Mouse (Mus musculus) lung, adult 18-20 months (tissue): ENCODE measurements around the gene Igsf8.

Experiments used
- DNase-seq, 2 experiments: peaks; one replicate each; pipeline ENCODE4 v3.0.0; 2022; ENCODE audit warnings: mixed read lengths in 2 of 2

Gene Igsf8

DNA sequence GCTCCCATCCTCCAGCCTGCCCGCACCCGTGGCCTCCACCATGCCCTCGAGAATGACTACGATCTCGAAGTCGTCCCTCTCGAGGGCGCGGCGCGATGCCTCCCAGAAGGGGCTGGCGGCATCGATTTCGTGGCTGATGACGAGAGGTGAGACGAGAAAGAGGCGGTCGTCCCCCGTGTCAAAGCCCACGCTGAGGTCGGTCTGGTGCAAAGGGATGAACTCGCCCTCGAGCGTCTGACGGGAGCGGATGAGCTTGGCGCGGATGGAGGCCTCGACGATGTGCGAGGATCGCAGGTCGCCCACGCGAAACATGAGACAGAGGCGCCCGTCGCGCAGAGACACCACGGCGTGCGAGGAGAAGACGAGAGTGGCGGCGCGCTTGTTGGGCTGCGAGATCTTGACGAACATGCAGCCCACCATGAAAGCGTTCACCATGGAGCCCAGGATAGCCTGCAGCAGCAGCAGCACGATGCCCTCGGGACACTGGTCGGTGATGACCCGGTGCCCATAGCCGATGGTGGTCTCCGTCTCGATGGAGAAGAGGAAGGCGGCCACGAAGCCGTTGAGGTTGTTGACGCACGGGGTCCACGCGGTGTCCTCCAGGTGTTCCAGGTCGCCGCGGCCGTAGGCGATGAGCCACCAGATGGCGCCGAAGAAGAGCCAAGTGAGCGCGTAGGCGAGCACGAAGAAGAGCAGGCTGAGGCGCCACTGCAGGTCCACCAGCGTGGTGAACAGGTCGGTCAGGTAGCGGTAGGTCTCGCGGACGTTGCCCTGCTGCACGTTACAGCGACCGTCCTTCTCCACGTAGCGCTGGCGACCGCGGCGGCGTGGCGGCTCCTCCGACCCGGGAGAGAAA lies 64.5 kb downstream of the Igsf8 start:
- DNase-seq, result peak; percentile 76 to 81

DNA sequence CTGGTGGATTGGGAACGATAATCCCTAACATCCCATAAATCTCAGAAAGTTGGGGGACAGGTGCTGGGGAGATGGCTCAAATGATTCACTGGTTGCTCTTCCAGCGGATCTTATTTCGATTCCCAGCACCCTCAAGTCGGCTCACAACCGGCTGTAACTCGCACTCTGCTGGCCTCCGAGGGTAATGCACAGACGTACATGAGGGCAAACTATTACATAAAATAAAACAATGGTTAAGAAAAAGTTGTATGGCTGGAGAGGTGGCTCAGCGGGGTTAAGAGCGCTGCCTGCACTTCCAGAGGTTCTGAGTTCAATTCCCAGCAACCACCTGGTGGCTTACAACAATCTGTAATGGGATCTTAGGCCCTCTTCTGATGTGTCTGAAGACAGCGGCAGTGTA lies 65.2 kb downstream of the Igsf8 start:
- DNase-seq, result no peak

DNA sequence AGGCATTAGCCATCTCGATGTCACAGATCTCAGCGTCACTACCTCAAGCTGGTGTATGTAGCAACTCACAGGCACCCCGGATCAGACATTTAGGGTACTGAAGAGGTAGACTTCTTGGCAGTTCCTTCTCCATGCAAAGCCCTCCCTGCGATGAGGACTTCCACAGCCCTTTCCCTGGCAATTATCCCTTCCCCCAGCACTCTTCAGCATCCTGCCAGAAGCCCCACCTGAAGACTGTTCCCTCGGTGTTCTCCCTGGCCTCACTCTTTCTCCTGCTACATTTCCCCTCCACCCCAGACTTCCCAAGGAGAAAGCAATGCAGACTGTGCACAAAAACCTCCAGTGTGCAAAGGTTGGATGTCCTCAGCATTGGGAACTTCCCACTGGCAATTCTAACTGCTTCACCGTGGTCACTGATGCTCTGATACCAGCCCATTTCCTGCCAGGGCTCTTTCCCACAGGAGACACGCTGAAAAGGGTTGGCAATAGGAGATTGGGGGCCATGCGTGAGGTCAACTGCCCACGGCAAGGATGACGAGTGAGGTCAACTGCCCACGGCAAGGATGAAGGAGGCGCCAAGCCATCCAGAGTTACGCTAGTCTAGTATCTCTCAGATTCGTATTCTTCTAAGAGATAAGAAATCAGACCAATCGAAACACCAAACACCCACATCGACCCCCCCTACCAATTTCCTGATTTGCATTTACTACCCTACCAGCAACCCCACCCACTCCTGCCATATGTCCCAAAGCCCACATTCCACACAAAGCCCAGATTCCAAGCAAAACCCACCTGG lies 66.0 kb downstream of the Igsf8 start:
- DNase-seq, result no peak

DNA sequence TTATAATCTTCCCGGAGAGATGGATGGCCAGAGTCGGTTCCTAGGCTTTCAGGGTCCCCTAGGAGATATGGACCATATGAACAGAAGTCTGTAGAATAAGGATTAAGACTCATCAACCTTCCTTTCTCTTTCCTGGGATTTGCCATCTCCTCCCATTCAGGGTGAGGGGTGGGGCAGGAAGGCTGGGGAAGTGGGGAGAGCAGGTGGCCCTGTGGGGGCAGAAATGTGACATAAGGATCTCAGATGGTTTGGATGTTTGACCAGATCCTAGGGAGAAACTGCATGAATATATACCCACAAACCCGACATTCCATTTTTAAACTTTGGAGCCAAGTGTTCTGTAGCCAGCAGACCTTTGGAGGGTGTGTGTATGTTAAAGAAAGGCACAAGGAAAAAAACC lies 66.6 kb downstream of the Igsf8 start:
- no peak for DNase-seq

DNA sequence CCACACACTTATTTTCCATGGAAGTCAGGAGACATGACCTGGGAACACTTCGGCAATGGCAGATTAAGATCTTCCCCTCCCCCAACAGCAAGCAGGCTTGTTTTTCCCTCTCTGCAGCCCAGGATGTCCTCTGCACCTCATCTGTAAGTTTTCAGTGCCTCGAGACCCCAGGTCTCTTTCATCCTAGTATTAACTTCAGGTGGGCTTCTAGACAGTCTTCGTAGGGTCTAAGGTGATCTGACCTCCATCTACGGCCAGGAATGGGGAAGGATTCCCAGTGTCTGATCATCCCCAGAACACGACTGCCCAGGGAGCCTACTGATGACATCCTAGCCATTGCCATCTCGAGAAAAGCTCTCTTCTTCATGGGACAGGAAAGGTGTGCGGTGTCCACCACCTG lies 67.0 kb downstream of the Igsf8 start:
- no peak for DNase-seq

DNA sequence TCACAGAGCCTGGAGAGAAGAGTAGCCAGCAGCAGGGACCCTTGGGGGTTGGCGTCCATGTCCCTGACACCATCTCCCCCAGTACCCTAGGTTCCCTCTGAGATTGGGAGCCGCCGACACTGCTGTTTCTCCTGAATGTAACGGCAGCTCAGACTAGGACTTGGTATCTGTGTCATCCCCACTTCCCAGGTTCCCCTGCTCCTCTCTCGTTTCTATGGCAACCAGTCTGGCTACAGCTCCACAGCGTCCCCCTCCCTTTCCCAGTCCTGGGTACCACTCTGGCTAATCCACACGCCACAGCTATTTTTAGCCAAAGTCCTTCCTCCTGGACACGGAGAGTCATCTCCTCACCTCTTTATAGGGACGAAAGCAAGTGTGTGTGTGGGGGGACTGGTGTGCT lies 67.7 kb downstream of the Igsf8 start, which contains the start of gene Kcnj9:
Gene Kcnj9, minus strand, starts transcription at position 188 of the 400 bp plus-strand sequence.
- DNase-seq, result no peak

DNA sequence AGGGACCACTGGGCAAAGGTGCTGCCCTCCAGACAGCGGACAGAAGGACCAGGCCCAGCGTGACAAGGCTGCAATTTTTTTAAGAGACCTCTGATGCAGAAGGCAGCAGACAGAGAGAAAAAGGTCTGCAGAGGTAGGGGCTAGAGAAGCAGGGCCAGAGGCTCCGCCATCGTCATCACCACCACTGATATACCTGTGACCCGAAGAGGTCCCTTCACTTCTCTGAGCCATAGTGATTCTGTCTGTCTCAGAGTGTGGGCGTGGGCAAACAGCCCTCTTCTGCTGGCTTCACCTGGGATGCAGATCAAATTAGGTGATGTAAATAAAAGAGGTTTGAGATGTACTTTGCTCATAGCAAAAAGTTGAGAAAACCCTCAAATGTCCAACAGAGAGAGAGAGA lies 68.2 kb downstream of the Igsf8 start:
- DNase-seq, result no peak

DNA sequence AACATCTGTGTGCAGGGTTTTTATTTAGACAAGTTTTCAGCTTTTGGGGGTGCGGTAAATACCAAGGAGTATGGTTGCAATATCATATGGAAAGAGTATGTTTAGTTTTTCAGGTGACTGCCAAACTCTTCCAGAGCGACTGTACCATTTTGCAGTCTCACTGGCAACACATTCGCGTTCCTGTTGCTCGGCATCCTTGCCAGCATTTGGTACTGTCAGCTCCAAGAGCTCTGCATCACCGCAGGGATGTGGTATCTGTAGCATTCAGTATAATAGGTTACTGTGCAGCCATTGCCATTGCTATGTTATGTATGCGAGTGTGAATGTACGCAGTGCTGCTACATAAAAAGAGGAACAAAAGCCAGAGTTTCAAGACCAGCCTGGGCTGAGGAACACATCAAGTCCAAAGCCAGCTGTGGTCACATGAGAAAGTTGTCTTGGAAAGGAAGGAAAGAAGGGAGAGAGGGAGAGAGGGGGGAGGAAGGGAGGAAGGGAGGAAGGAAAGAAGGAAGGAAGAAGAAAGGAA lies 70.0 kb downstream of the Igsf8 start:
- DNase-seq, result no peak

DNA sequence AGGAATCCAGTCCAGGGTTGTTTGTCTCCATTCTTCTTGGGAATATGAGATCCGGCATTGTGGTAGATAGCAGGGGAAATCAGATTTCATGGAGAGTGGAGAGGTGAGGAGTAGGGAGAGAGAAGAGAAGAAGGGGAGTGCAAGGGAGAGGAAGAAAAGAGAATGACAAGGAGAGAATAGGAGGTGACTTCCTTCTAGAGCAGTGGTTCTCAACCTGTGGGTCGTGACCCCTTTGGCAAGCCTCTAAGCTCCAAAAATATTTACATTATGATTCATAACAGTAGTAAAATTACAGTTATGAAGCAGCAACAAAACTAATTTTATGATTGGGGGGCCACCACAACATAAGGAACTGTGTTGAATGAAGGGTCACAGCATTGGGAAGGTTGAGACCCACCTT lies 71.5 kb downstream of the Igsf8 start:
- no peak for DNase-seq

DNA sequence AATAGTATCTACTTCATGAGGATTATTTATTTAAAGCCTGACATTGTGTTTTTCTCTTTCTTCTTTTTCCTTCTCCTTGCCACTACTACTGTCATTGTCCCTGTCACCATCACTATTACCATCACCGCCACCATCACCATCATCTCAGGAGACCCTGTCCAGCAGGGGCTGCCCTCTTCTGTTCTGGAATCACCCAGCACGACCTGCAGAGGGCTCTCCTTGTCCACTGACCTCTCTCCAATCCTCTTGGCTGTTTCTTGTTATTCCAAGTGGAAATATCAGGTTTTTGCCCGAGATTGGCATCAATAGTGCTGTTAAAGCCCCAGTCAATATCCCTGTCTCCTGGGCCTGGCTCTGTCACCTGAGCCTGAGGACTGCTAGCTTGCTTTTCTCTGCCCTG lies 72.1 kb downstream of the Igsf8 start:
- no peak for DNase-seq

DNA sequence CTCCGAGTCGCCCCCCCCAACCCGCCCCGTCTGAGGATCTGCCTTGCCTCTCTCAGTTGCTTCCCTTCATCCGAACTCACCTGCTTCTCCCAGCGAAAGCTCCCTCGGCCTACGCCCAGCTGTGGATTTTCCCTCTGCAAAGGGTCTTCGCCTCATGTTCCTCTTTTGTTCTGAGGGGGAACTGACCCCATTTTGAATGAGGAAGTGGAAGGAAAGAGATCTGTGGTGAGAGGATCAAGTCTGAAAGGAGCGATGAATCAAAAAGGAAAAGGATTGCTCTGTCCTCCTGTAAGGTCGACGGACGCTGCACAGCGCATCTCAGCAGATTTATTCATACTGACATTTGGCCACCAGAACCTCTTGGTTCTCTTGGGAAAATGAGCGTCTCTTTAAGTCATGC lies 74.4 kb downstream of the Igsf8 start:
- DNase-seq, result no peak

DNA sequence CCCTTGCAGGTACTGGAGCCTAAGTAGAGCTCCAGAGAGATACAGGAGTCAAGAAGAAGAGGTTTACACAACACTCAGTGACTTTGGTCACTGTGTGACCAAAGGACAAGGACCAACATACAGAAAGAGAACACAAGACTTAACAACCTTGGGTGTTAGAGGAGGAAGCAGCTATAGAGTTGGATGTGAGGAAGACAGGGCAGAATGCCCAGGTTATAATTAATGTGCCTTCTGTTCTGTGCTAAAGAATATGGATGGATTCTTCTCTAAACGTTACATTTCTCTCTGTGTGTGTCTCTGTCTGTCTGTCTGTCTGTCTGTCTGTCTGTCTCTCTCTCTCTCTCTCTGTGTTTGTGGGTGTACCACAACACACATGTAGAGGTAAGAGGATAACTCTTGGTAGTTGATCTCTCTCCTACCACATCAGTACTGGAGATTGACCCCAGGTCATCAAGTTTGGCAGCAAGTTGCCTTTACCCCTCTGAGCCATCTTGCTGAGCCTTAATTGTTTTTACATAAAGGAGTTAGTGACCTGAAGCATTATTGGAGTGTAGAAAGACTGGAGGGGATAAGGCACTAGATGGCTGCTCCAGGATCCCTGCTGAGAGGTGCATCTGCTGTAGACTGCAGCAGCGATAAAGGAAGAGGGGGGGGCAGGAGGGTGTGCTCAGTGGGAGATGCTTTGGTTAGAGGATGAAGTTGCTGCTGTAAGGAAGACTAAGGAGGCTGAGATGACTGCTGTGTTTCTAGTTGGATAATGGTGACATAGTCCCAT lies 76.2 kb downstream of the Igsf8 start:
- no peak for DNase-seq

DNA sequence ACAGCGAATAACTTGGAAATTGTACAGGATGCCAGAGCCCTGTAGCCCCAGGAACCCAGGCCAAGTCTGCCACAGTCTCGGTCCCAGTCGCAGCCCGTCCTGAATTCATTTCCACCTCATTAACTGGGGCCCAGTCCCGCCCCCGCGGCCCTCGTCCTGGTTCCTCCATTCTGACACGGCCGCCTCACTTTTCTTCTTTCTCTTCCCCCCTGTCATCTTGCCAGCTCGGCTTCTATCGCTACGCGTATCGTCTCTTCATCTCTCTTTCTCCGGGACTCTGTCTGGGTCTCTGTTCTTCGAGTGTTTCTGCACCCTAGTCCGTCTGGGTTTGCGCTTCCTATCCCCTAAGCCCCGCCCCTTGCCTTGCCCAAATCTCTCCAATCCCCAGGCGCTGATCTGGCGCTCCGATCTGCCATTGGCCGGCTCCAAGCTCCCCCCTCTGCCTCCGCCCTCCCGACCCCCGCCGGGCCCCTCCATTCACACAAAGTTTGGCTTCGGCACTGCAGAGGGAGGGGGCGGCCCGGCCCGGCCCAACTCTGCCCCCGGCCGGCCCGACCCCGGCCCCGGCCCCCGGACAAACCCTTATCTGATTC lies 79.4 kb downstream of the Igsf8 start, which contains the start of gene Kcnj10:
Gene Kcnj10, plus strand, starts transcription at position 482 of the 593 bp plus-strand sequence.
- DNase-seq, result peak; percentile 72 to 75

DNA sequence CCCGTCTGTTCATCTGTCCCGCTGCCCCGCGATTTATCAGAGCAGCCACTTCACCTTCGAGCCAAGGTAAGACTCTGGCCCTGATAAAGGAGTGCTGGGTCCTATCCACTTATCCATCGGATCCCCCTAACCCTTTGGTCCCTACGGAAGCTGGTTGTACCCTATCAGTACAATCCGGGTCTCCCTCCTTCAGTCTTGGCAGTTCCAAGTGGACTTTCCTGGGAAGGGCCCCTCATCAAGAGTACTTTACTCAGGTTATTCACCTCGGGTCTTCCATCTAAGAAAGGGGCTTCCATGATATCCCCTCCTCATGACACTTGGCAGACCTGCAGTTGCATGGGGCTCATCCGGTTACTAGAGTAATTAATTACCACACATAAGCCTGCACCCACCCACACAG lies 79.9 kb downstream of the Igsf8 start:
- no peak for DNase-seq

DNA sequence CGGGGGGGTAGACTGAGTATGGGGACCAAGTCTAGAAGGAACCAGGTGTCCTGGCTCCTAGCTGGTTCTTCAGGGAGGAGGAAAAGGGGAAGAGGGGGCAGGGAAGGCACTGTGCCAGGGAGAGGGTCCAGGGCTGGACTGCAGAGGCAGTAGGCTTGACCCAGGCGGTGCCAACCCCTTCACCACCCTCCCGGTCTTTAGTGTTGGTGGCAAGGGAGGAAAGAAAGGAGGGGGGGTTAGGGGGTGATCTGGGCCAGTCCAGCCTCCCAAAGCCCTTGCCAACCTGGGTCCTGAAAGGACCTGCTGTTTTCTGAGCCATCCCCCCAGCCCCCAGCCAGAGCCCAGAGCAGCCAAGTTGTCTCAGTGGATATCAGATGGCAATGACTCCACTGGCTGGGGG lies 81.3 kb downstream of the Igsf8 start:
- no peak for DNase-seq

DNA sequence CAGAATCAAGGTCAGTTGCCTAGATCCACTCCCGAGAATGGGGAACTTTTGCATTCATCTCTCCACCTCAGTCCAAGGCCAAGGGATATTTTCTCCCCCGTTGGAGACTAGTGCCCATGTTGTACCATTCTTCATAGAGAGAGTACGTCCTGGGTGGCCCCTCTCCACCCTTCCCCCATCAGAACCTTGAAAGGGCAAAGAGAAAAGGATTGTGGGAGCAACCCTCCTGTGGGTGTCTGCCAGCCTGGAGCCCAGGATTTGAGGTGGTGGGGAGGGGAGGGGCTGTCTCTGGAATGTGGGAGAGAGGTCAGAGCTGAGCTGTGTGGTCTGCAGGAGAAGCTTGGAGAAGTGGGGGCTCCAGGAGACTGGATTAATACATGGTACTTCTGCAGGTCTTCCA lies 82.5 kb downstream of the Igsf8 start:
- DNase-seq, result no peak

DNA sequence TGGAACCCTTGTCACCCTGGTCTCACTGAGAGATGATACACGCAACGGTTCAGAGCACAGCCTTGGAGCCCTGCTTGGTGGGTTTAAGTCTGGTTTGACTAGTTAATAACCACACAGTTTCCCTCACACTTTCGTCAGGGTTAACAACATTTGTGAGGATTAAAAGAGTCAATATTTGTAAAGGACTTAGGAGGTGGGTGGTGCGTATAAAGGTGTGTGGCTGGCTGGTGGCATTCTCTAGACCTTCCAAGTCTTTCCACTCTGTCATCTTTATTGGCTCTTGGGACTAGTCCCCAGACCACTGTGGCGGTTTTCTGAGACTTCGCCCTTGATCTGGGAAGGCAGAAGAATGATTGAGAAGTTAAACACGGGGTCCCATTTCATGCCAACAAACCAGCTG lies 83.4 kb downstream of the Igsf8 start:
- DNase-seq, result peak in 1 of 2 experiments; percentile 39

DNA sequence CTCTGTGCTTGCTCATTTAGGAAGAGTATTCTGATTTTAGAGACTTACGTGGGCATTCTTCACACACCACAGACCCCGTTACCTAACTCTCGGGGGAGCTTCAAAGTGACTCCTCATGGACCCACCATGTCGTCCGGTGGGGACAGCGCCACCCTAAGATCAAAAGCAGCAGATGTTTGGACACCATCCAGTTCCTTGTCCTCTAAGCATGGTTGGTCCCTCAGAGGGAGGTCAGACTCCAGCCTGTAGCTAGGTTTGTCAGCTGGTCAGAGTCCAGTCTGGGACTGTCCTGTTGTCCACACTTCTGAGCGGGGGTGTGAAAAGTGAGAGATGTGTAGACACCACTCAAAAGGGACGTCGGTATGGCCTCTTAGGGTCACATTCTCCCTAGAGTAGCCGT lies 85.3 kb downstream of the Igsf8 start:
- DNase-seq, result no peak

DNA sequence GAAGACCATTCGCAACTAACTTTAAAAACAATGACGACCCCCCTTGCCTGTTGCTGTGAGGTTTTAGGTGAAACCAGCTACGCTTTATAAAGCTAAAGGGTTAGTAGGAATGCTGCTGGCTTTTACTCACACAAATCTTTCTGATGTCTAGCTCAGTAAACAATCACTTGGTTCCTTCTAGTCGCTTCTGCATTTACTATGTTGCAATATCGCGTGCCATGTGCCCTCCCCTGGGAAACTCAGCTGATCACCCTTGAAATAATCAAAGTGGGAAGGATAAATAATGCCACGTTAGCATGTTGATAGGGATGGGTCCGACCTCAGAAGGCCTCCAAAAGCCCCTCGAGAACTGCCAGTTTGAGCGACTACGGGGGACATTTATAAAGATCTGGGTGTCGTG lies 85.9 kb downstream of the Igsf8 start:
- DNase-seq, result no peak

DNA sequence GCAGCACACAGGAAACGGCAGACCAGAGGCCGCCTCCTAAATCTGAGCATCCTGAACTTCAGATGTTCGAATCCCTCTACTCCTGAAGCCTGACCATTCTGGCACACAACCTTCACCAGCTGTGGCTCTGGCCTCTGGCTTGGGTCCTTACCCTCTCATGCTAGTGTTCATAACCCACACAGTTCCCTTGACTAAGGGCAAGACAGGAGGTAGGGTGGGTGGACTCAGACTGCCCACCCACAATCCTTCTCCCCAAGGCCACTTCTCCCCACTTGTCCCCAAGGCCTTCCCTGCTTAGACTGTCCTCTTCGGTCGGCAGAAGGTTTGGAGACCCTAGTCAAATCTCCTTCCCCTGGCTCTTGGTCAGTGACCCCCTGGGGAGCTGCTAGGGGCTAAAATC lies 88.1 kb downstream of the Igsf8 start:
- no peak for DNase-seq

DNA sequence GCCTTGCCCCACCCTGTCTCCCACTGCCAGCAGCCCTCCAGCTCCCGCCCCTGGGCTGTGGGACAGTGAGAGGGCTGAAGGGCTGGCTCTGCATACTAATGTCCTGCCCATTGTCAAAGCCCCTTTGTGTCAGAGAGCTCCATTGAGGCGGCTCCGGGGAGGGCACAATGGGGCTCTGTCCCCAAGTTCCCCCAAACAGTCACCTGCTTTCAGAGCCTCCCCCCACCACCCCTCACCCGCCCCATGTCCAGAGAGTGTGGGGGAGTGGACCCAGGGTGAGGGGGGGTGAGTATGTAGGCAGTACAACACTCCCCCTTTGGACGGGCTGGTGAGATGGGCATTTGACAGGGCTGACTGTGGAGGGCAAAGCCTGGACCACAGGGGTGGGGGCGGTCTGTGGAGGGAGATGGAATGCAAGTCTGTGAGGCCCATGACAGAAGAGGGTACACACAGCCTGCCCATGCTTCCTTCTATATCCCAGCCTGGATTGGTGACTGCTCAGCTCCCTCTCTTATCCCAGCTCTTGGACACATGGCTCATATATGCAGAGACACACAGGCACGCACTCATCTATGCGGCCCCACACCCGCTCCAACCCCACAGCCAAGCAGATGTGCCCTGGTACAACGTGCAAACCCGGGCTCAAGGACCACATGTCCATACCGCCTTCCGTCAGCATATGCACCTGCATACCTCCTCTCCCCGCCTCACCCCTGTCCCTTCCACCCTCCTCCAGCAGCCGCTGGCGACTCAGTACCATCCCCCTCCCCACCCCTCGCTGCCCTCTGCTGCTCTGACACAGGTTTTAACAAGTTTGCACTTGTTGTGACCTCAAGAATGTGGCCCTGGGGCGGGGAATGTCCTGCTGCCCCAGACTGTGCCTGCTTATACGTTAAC lies 88.7 kb downstream of the Igsf8 start:
- peak; percentile 20 to 58 for DNase-seq

DNA sequence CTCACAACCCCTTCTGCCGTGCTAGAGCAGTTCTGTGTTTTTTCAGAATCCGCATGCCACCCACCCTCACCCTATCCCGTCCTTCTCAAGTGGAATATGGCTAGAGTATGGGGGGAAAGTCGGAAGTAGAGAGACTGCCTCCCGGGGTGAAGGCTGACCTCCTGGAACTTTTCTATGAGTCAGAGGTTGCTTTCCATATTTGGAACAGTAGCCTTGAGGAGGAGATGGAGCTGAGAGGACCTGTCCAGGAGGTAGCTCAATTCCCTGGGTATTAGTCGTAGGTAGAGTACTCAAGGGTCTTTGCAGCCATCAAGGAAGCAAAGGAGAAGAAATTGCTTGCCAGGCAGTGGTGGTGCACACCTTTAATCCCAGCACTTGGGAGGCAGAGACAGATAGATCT lies 90.6 kb downstream of the Igsf8 start:
- no peak for DNase-seq
